Mouse (Mus musculus) leukemia stem cell, adult 10-12 weeks (primary cell): ENCODE measurements around the gene 5430427O19Rik. TPM values are rescaled to one million over a fixed set of nuclear protein-coding genes. Genes with fewer than 3 reads are reported as not detected.

Experiments
- polyA plus RNA-seq: library from polyadenylated mRNA; stranded (reverse); fragments of >175 nt; gene quantifications from 2 replicates; pipeline ENCODE4 v1.2.3, GENCODE M21; 2012; ENCODE audit warnings: low replicate concordance

5430427O19Rik gene
- 0.06 TPM in 1 of 2 replicates, not detected in the other for polyA plus RNA-seq

GRCm38 (mm10) chrX:85869914-85870483, at the start of gene 5430427O19Rik:
Gene 5430427O19Rik (plus strand): TSS chrX:85870354.

Other genes with a start within 250 kb of the 5430427O19Rik start
- 0.32 and 1.0 TPM in 2 replicates for gene Gk, start 93.5 kb upstream of the 5430427O19Rik start, polyA plus RNA-seq
- not detected in 2 replicates for gene Samt3, start 173.8 kb downstream of the 5430427O19Rik start, polyA plus RNA-seq